Mouse (Mus musculus): Measurements from ENCODE around the gene Oip5.
"Not testable (repeated sequence)": the region's sequence is repeated elsewhere in the genome, so short reads cannot be mapped to it uniquely, and the experiment has no call there.

The Oip5 gene

GRCm38 (mm10) chr2:119618199-119618982 lies at the start of gene Oip5, which contains the start of gene Nusap1:
Gene Oip5, minus strand, starts transcription at chr2:119618469.
Gene Nusap1, plus strand, starts transcription at chr2:119618298.
- peak; percentile 92 for DNase-seq

GRCm38 (mm10) chr2:119665744-119666143 lies 47.5 kb upstream of the Oip5 start:
- not testable (repeated sequence) for DNase-seq

GRCm38 (mm10) chr2:119662220-119663182 lies 44.2 kb upstream of the Oip5 start, which contains the start of gene Ndufaf1:
Gene Ndufaf1, minus strand, starts transcription at chr2:119662827.
- DNase-seq, result peak; percentile 80

- no peak for DNase-seq
These were observed 26.0 kb upstream of the Oip5 start for GRCm38 (mm10) chr2:119644254-119644653.

- no peak for DNase-seq
These were observed 23.1 kb upstream of the Oip5 start for GRCm38 (mm10) chr2:119641214-119641912.

GRCm38 (mm10) chr2:119636781-119637180 lies 18.5 kb upstream of the Oip5 start:
- DNase-seq, result no peak

GRCm38 (mm10) chr2:119621302-119621701 lies 3.0 kb upstream of the Oip5 start:
- DNase-seq, result no peak

- DNase-seq, result not testable (repeated sequence)
These were observed 733 bp upstream of the Oip5 start for GRCm38 (mm10) chr2:119619002-119619401.

- no peak for DNase-seq
These were observed 449 bp downstream of the Oip5 start for GRCm38 (mm10) chr2:119617841-119618198.

- DNase-seq, result no peak
These were observed 11.2 kb downstream of the Oip5 start for GRCm38 (mm10) chr2:119607023-119607422.

GRCm38 (mm10) chr2:119605361-119605973 lies 12.8 kb downstream of the Oip5 start:
- DNase-seq, result no peak

GRCm38 (mm10) chr2:119603909-119604308 lies 14.4 kb downstream of the Oip5 start:
- DNase-seq, result no peak

GRCm38 (mm10) chr2:119602488-119602887 lies 15.8 kb downstream of the Oip5 start:
- no peak for DNase-seq

- DNase-seq, result not testable (repeated sequence)
These were observed 16.7 kb downstream of the Oip5 start for GRCm38 (mm10) chr2:119601575-119601974.

GRCm38 (mm10) chr2:119601027-119601426 lies 17.2 kb downstream of the Oip5 start:
- no peak for DNase-seq

GRCm38 (mm10) chr2:119596781-119597330 lies 21.4 kb downstream of the Oip5 start:
- no peak for DNase-seq

GRCm38 (mm10) chr2:119595308-119595707 lies 23.0 kb downstream of the Oip5 start:
- no peak for DNase-seq

- DNase-seq, result peak; percentile 99
These were observed 23.9 kb downstream of the Oip5 start for GRCm38 (mm10) chr2:119594113-119594981.

GRCm38 (mm10) chr2:119593765-119594112 lies 24.5 kb downstream of the Oip5 start:
- no peak for DNase-seq

- DNase-seq, result no peak
These were observed 27.0 kb downstream of the Oip5 start for GRCm38 (mm10) chr2:119591247-119591646.

- DNase-seq, result peak; percentile 77
These were observed 30.9 kb downstream of the Oip5 start for GRCm38 (mm10) chr2:119587383-119587782.

Data from lung, postnatal 14 days (tissue).